Mouse (Mus musculus) C2C12 (cell line): ENCODE measurements around the gene Ptprn2. TPM values are rescaled to one million over a fixed set of nuclear protein-coding genes. Genes with fewer than 3 reads are reported as not detected.

Source experiments
- H3K27me3 ChIP-seq: one replicate; pipeline ENCODE4 v1.6.1; 2011; ENCODE audit not compliant: control insufficient read depth, insufficient read depth, insufficient read length
- H3K36me3 ChIP-seq: one replicate; pipeline ENCODE4 v1.6.1; 2011; ENCODE audit not compliant: control insufficient read depth, insufficient read depth
- H3K4me3 ChIP-seq: one replicate; pipeline ENCODE4 v1.5.1; 2011; ENCODE audit warnings: mild to moderate bottlenecking, control low read depth; ENCODE audit not compliant: poor library complexity, insufficient read depth, severe bottlenecking
- H3K79me2 ChIP-seq: one replicate; pipeline ENCODE4 v1.6.1; 2011; ENCODE audit not compliant: control insufficient read depth, insufficient read depth
- H3K79me3 ChIP-seq: one replicate; pipeline ENCODE4 v1.6.1; 2011; ENCODE audit warnings: low read depth, control low read depth
- H3ac ChIP-seq: one replicate; pipeline ENCODE3; 2011; ENCODE audit warnings: low read depth; ENCODE audit not compliant: control insufficient read depth, insufficient read length
- CEBPB ChIP-seq: IDR thresholded peaks from one replicate; pipeline ENCODE4 v1.6.1; 2011; ENCODE audit warnings: low read depth, mild to moderate bottlenecking, control low read depth, moderate library complexity
- CTCF ChIP-seq: IDR thresholded peaks from one replicate; pipeline ENCODE4 v1.5.1; 2011; ENCODE audit not compliant: control insufficient read depth, insufficient read depth, insufficient read length
- FOSL1 ChIP-seq: IDR thresholded peaks from one replicate; pipeline ENCODE4 v1.8.0; 2011; ENCODE audit warnings: mild to moderate bottlenecking, low read length; ENCODE audit not compliant: poor library complexity, insufficient read depth, severe bottlenecking
- MAX ChIP-seq: IDR thresholded peaks from one replicate; pipeline ENCODE4 v1.6.1; 2011; ENCODE audit warnings: mild to moderate bottlenecking, control low read depth
- MYOD1 ChIP-seq: IDR thresholded peaks from one replicate; pipeline ENCODE4 v1.6.1; 2011; ENCODE audit warnings: low read depth; ENCODE audit not compliant: control insufficient read depth, insufficient read length
- MYOG ChIP-seq: IDR thresholded peaks from one replicate; pipeline ENCODE4 v1.6.1; 2011; ENCODE audit not compliant: control insufficient read depth, insufficient read length; ENCODE audit errors: extremely low read depth
- USF1 ChIP-seq: IDR thresholded peaks from one replicate; pipeline ENCODE4 v1.6.1; 2011; ENCODE audit warnings: low read depth, mild to moderate bottlenecking, control low read depth, moderate library complexity
- polyA plus RNA-seq: library from polyadenylated mRNA; unstranded; fragments of >200 nt; fragmentation: generic; extraction: Trizol; gene quantifications from one replicate; pipeline ENCODE4 v1.2.1, GENCODE M21; 2012; ENCODE audit warnings: missing spikeins

Ptprn2 gene
- polyA plus RNA-seq, 1 experiment, result 0.41 TPM

DNA sequence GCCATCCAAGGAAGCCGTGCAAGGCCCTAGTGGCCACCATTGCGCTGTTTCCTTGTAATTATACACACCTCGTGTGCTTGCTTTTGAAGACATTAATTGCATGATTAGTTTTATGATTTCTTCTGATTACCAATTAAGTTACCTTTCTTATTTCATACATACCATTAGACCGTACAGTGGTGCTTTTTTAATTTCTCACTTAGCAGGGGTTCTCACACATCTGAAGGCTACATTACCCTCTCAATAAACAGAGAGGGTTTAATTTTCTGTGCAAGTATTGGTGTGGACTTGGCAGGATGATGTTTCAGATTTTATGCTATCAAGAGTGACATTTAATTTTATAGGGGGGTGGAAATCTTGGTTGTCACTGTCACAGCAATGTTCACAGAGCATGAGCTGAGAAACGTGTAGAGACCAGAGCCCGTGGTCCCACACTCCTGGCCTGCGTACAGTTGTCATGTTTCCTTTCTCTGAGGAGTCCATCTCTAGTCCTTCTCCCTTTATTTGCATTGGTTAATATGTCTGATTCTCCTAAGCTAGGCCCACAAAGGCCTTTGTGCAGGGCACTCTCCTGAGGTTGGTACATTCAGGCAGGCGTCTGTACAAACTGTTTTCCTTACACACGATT is 567.8 kb downstream of the Ptprn2 start:
- H3K79me3 ChIP-seq, result no peaks in the 10 kb centered on the region
- TF ChIP-seq MYOD1, result no peak
- TF ChIP-seq USF1, result no peak
- TF ChIP-seq MYOG, result no peak
- TF ChIP-seq FOSL1, result no peak
- TF ChIP-seq MAX, result no peak
- TF ChIP-seq CTCF, result no peak
- no peak for TF ChIP-seq CEBPB
- H3K36me3 ChIP-seq, result no peaks in the 10 kb centered on the region
- no peak overlapping the region for H3ac ChIP-seq
- no peak overlapping the region for H3K4me3 ChIP-seq
- no peaks in the 10 kb centered on the region for H3K79me2 ChIP-seq
- H3K27me3 ChIP-seq, result no peaks in the 10 kb centered on the region

DNA sequence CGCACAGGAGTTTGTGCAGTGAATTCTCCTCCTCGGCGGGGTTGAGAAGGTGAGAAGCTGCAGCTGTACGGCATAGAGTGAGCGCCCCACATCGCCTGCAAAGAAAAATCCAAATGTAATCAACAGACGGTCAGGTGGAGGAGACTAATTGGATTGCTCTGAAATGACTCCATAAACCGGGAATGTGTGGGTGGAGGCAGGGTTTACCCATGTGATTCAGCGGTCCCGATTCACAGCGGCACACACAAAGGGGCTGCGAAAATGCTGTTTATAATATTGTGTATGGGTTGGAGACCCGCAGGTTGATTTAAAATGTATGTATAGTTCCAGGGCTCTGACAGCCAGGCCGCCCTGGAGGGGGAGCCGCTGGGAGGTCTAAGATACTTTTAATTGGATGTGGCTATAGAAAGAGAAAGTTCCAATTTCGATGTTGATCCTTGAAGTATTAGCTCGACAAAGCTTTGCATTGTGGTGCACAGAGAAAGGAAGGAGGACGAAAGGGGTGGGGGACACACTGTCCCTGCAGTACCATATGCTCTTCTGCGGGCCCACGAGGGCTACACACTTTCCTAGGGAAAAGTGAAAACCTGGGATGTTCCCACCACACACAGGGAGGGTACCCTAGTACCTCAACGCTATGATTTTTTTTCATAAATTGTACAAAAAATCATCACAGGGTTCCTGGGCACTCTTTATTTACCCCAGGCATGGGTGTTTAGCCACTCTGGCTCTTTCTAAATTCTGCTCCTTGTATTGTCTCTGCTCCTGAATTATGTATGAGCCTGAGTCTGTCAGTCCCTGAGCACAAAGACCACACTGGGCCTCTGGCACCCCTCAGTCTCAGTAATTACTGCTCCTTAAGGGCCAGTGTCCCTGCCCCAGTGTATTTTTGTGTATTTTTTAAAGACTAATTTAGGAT is 568.6 kb downstream of the Ptprn2 start:
- Histone ChIP-seq H3K27me3 (no peaks in the 10 kb centered on the region), H3K79me2 (no peaks in the 10 kb centered on the region), H3K79me3 (no peaks in the 10 kb centered on the region), H3ac (no peak overlapping the region), H3K36me3 (no peaks in the 10 kb centered on the region), H3K4me3 (no peak overlapping the region)
- TF ChIP-seq MYOG, result no peak
- TF ChIP-seq MAX, result no peak
- TF ChIP-seq CTCF, result no peak
- no peak for TF ChIP-seq USF1
- no peak for TF ChIP-seq CEBPB
- TF ChIP-seq MYOD1, result no peak
- no peak for TF ChIP-seq FOSL1

DNA sequence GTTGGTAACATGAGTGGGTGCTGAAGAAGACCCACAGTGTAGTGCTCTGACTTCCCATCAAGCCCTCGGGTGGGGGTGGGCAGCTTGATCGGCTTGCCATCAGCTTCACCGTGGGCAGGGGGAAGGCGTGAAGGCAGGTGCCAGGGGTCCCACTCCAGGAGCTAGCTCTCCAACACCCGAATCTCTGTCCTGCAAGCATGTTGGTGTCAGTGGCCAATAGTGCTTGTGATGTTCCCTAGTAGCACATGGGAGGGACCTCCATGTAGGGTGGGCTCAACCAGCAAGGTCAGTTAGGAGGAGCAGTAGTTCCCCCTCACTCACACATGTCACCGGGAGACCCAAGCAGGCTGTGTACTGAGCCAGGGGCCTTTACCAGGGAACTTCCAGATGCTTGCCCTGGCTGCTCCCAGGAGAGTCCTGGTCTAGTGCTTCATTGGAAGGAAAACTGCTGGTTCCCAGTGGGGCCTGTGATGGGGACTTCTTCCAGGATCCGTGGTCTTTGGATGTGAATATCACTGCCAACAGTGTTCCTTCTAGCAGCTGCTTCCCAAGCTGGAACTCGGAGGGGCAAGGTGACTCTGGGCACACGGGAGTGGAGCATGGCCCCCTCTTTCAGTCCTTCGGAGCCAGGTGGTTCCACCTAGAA is 569.5 kb downstream of the Ptprn2 start:
- no peaks in the 10 kb centered on the region for H3K79me3 ChIP-seq
- TF ChIP-seq CTCF, result no peak
- H3K79me2 ChIP-seq, result no peaks in the 10 kb centered on the region
- H3ac ChIP-seq, result no peak overlapping the region
- H3K4me3 ChIP-seq, result no peak overlapping the region
- no peaks in the 10 kb centered on the region for H3K27me3 ChIP-seq
- H3K36me3 ChIP-seq, result no peaks in the 10 kb centered on the region

DNA sequence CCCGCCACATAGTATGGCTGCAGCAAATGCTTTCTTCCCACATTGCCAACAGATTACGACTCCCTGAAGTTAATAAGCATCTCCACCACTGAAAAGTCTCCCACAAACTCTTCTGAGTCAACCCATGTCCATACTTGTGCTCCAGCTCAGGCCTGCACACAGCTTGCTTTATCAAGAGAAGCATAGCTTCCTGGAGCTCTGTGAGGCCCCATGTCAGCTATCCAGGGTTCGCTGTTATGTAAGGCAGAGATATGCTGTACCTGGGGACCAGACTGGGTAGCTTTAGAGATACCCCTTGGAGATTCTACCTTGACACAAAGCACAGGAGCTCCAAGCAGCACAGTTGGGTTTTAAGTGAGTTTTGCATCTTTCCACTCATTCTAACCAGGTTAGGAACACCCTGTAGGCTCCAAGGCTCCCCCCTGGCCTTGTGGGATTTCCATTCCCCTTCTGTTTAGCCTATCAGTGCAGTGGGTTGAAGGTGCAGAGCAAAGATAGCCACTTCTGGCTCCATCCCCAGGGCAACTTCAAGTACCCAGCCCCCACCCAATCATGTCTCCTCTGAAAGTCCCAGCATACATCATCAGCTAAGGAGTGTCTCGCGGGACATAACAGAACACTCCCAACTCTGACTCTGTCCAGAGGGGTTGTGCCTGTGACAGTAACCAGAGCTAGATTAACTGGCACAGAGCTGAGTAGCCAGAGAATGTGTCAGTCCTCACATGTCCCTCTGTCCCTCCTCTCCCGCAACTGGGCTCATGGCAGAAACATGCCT is 572.9 kb downstream of the Ptprn2 start:
- TF ChIP-seq MAX (no peak), MYOD1 (no peak), USF1 (no peak)
- no peak overlapping the region for H3ac ChIP-seq
- no peaks in the 10 kb centered on the region for H3K27me3 ChIP-seq
- H3K79me2 ChIP-seq, result no peaks in the 10 kb centered on the region
- no peaks in the 10 kb centered on the region for H3K36me3 ChIP-seq
- no peak overlapping the region for H3K4me3 ChIP-seq
- no peaks in the 10 kb centered on the region for H3K79me3 ChIP-seq

DNA sequence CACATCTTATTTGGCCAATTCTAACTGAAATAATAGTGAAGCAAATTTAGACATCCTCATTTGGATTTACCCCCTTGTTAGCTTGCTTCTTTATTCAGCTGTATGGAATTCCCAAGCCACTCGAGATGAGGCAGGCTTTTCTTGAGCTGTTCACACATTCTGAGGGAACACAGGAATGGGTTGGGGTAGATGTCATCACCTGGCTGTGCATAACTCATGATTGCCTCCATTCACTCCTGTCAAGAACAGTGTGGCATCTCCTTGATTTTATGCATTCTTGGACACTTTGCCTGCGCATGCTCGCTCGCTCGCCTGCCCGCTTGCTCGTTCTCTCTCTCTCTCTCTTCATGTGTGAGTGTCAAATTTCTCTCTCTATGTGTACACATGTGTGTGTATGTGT is 573.5 kb downstream of the Ptprn2 start:
- H3ac ChIP-seq, result no peak overlapping the region
- H3K27me3 ChIP-seq, result no peaks in the 10 kb centered on the region
- H3K4me3 ChIP-seq, result no peak overlapping the region
- H3K36me3 ChIP-seq, result no peaks in the 10 kb centered on the region
- H3K79me3 ChIP-seq, result no peaks in the 10 kb centered on the region
- TF ChIP-seq MYOG (no peak), CEBPB (no peak), MAX (no peak), MYOD1 (no peak), USF1 (no peak), CTCF (no peak), FOSL1 (no peak)
- H3K79me2 ChIP-seq, result no peaks in the 10 kb centered on the region
